In genomic region chr9:44348546-44348945, GRCm38 (mm10) we compare ENCODE assay signal across 26 mouse cellular contexts. TPM values are rescaled to one million over a fixed set of nuclear protein-coding genes. Genes with fewer than 3 reads are reported as not detected.
DNase-seq lines count a peak whose midpoint lies in the region; ATAC-seq and TF ChIP-seq lines count a peak whose summit lies in the region.
"Had no signal": no experiment of that assay in that cellular context is flagged by ENCODE, and none has a peak within 500 bp of the region (broad histone marks: within the 10 kb centered on the region; RNA-seq: fewer than 3 reads in every experiment).

No protein-coding gene starts in this region.

- H3K27me3 ChIP-seq in hindbrain, postnatal 0 days (ENCODE audit: insufficient read depth, low read length): no peaks in the 10 kb centered on the region
- no peaks in the 10 kb centered on the region for H3K27me3 ChIP-seq in hindbrain, embryonic 10.5 days (ENCODE audit: insufficient read depth, poor library complexity, severe bottlenecking)
- H3K27me3 ChIP-seq in liver, embryonic 14.5 days (ENCODE audit: control insufficient read depth, insufficient read depth, low read length): no peaks in the 10 kb centered on the region
- no peaks in the 10 kb centered on the region for H3K27me3 ChIP-seq in ES-Bruce4 (ENCODE audit: control insufficient read depth, insufficient read depth, low read length, poor library complexity, severe bottlenecking)
- H3K27me3 ChIP-seq: embryonic facial prominence, embryonic 15.5 days; liver, embryonic 15.5 days; midbrain, embryonic 15.5 days; neural tube, embryonic 13.5 days; stomach, embryonic 15.5 days had no signal

- WGBS in hindbrain, postnatal 0 days: 97% methylated on average over 4 of the region's 4 CpGs
- WGBS in hindbrain, embryonic 10.5 days: 94% methylated on average over 4 of the region's 4 CpGs
- WGBS in liver, embryonic 14.5 days (ENCODE audit: insufficient replicate concordance): 88% methylated on average over 4 of the region's 4 CpGs

- no peak for ATAC-seq in hindbrain, postnatal 0 days
- ATAC-seq in liver, embryonic 14.5 days (ENCODE audit: insufficient read depth): no peak
- ATAC-seq in megakaryocyte, adult 5-6 weeks (ENCODE audit: poor library complexity, severe bottlenecking): no peak
- ATAC-seq: forebrain, embryonic 14.5 days; hindbrain, embryonic 16.5 days; midbrain, embryonic 15.5 days had no signal

- H3K27ac ChIP-seq in hindbrain, postnatal 0 days: no peak overlapping the region
- H3K27ac ChIP-seq in hindbrain, embryonic 10.5 days: no peak overlapping the region
- H3K27ac ChIP-seq in liver, embryonic 14.5 days: no peak overlapping the region
- 0 out of 2 replicates have a peak overlapping the region, but pooled peaks have one; percentile 3 for H3K27ac ChIP-seq in ES-Bruce4 (ENCODE audit: insufficient read depth, low read length)
- H3K27ac ChIP-seq: embryonic facial prominence, embryonic 15.5 days; heart, embryonic 10.5 days; liver, embryonic 15.5 days; midbrain, embryonic 15.5 days; neural tube, embryonic 13.5 days; stomach, embryonic 15.5 days had no signal

- TF ChIP-seq CTCF in hindbrain, postnatal 0 days (IDR thresholded peaks at IDR 0.05; ENCODE audit: low read depth): peak; percentile 36
- peak; percentile 66 for TF ChIP-seq CTCF in liver, embryonic 14.5 days (IDR thresholded peaks at IDR 0.05; ENCODE audit: low read depth)
- no peak for TF ChIP-seq CTCF in ES-Bruce4 (IDR thresholded peaks at IDR 0.05; ENCODE audit: low read depth, low read length)

- H3K4me1 ChIP-seq in hindbrain, postnatal 0 days (ENCODE audit: insufficient read depth, low read length): no peaks in the 10 kb centered on the region
- H3K4me1 ChIP-seq in hindbrain, embryonic 10.5 days (replicated peaks): peaks cover 6% of the 10 kb centered on the region
- H3K4me1 ChIP-seq in liver, embryonic 14.5 days (replicated peaks; ENCODE audit: control insufficient read depth in 2 of 2, insufficient read depth in 2 of 2, low read length in 1 of 2): peaks cover 5 to 6% of the 10 kb centered on the region in 2 experiments
- peaks cover 7% of the 10 kb centered on the region for H3K4me1 ChIP-seq in ES-Bruce4 (ENCODE audit: control insufficient read depth, insufficient read depth, low read length)
- H3K4me1 ChIP-seq: embryonic facial prominence, embryonic 15.5 days; midbrain, embryonic 15.5 days; stomach, embryonic 15.5 days had no signal

- TF ChIP-seq EP300 in liver, embryonic 14.5 days (IDR thresholded peaks at IDR 0.05; ENCODE audit: low read depth): no peak
- no peak for TF ChIP-seq EP300 in ES-Bruce4 (IDR thresholded peaks at IDR 0.05; ENCODE audit: insufficient read depth, low read depth, low read length)

- no peak overlapping the region for H3K4me3 ChIP-seq in hindbrain, postnatal 0 days (ENCODE audit: low read length)
- H3K4me3 ChIP-seq in hindbrain, embryonic 10.5 days: no peak overlapping the region
- H3K4me3 ChIP-seq in liver, embryonic 14.5 days (ENCODE audit: insufficient read depth in 1 of 2, low read depth in 2 of 2, low read length in 2 of 2): no peak overlapping the region
- H3K4me3 ChIP-seq in ES-Bruce4 (ENCODE audit: low read depth, low read length): no peak overlapping the region
- H3K4me3 ChIP-seq: embryonic facial prominence, embryonic 15.5 days; heart, embryonic 10.5 days; liver, embryonic 15.5 days; midbrain, embryonic 15.5 days; myocyte; neural tube, embryonic 13.5 days; stomach, embryonic 15.5 days had no signal

- H3K36me3 ChIP-seq in hindbrain, postnatal 0 days (ENCODE audit: insufficient read depth, low read length): peaks cover 60% of the 10 kb centered on the region
- peaks cover 82% of the 10 kb centered on the region for H3K36me3 ChIP-seq in hindbrain, embryonic 10.5 days
- peaks cover 40% of the 10 kb centered on the region for H3K36me3 ChIP-seq in liver, embryonic 14.5 days (replicated peaks; ENCODE audit: control insufficient read depth, insufficient read depth, low read depth)
- peaks cover 10% of the 10 kb centered on the region for H3K36me3 ChIP-seq in ES-Bruce4 (ENCODE audit: control insufficient read depth, insufficient read depth, low read length, poor library complexity, severe bottlenecking)

- no peak overlapping the region for H3K9ac ChIP-seq in hindbrain, postnatal 0 days (replicated peaks; ENCODE audit: low read length)
- no peak overlapping the region for H3K9ac ChIP-seq in liver, embryonic 14.5 days (replicated peaks)
- no peak overlapping the region for H3K9ac ChIP-seq in ES-Bruce4 (ENCODE audit: low read depth, poor library complexity, severe bottlenecking)
- H3K9ac ChIP-seq: embryonic facial prominence, embryonic 15.5 days; liver, embryonic 15.5 days; midbrain, embryonic 15.5 days; neural tube, embryonic 13.5 days; stomach, embryonic 15.5 days had no signal

- no peak overlapping the region for H3K4me2 ChIP-seq in hindbrain, postnatal 0 days (ENCODE audit: low read depth, low read length)
- H3K4me2 ChIP-seq in liver, embryonic 14.5 days (ENCODE audit: low read depth): no peak overlapping the region
- H3K4me2 ChIP-seq: embryonic facial prominence, embryonic 15.5 days; liver, embryonic 15.5 days; midbrain, embryonic 15.5 days; neural tube, embryonic 13.5 days; stomach, embryonic 15.5 days had no signal

- H3K9me3 ChIP-seq in hindbrain, postnatal 0 days (ENCODE audit: low read length): no peaks in the 10 kb centered on the region
- H3K9me3 ChIP-seq in hindbrain, embryonic 10.5 days: no peaks in the 10 kb centered on the region
- no peaks in the 10 kb centered on the region for H3K9me3 ChIP-seq in liver, embryonic 14.5 days (ENCODE audit: control insufficient read depth, low read length)
- no peaks in the 10 kb centered on the region for H3K9me3 ChIP-seq in ES-Bruce4 (replicated peaks; ENCODE audit: control insufficient read depth, insufficient read depth, low read length, poor library complexity, severe bottlenecking)
- H3K9me3 ChIP-seq: embryonic facial prominence, embryonic 15.5 days; heart, embryonic 10.5 days; liver, embryonic 15.5 days; midbrain, embryonic 15.5 days; neural tube, embryonic 13.5 days; stomach, embryonic 15.5 days had no signal

- no peak for DNase-seq in hindbrain, postnatal 0 days (ENCODE audit: low spot score)
- no peak for DNase-seq in hindbrain, embryonic 10.5 days (ENCODE audit: low spot score)
- no peak for DNase-seq in liver, embryonic 14.5 days (ENCODE audit: low read depth in 3 of 3, low spot score in 3 of 3)
- DNase-seq in liver (no peak), ZHBTc4 (ENCODE audit: low read depth, low spot score) (peak; percentile 59)
- no peak for DNase-seq in gastrocnemius, postnatal 4 days (ENCODE audit: low spot score in 2 of 2)
- DNase-seq: adrenal gland, postnatal 36 days; cerebellum, adult 9-10 months; gastrocnemius, postnatal 14 days; kidney, adult 11 months; kidney, postnatal 10 days; lung, postnatal 14 days; right cerebral cortex, adult 18-20 months; thymus, adult 18-20 months; thymus, postnatal 4 days had no signal

- no peak for TF ChIP-seq POLR2A in ES-Bruce4 (IDR thresholded peaks at IDR 0.05; ENCODE audit: insufficient read depth, low read length)

RNA-seq across cellular contexts. Expression of gene Hmbs, which starts 4.5 kb away (rescaled TPM):
- 38.7 and 38.8 TPM in 2 replicates for total RNA-seq in hindbrain, postnatal 0 days (2014; rRNA removed)
- polyA plus RNA-seq in hindbrain, postnatal 0 days (2015; fragmentation: Nextera tagmentation; extraction: Ambion mirVana): 64.3 and 67.3 TPM in 2 replicates
- 155 and 184 TPM in 2 replicates for polyA plus RNA-seq in hindbrain, embryonic 10.5 days (2016; fragmentation: Nextera tagmentation; extraction: Ambion mirVana)
- 837 and 876 TPM in 2 replicates for polyA plus RNA-seq in liver, embryonic 14.5 days (2012; rRNA removed)
- 1,376 and 1,452 TPM in 2 replicates for polyA plus RNA-seq in liver, embryonic 14.5 days (2014; fragmentation: Nextera tagmentation; extraction: Ambion mirVana)
- polyA plus RNA-seq in ES-Bruce4 (2011; ENCODE audit: insufficient read depth, insufficient read length, low read depth, missing spikeins): 76.5 and 80.3 TPM in 2 replicates
- total RNA-seq in megakaryocyte, adult 5-6 weeks (2015): 63.1 and 83.4 TPM in 2 replicates
- 31.2 and 41.1 TPM in 2 replicates for total RNA-seq in megakaryocyte, adult 5-6 weeks (2017)
- total RNA-seq in gastrocnemius, postnatal 4 days (2021): 10 to 100 TPM; 33.7 to 34.0 TPM

RNA-seq across cellular contexts. Expression of gene Vps11, which starts 12.9 kb away (rescaled TPM):
- 41.6 and 53.2 TPM in 2 replicates for total RNA-seq in hindbrain, postnatal 0 days (2014; rRNA removed)
- polyA plus RNA-seq in hindbrain, postnatal 0 days (2015; fragmentation: Nextera tagmentation; extraction: Ambion mirVana): 39.3 and 39.9 TPM in 2 replicates
- 30.9 and 34.8 TPM in 2 replicates for polyA plus RNA-seq in hindbrain, embryonic 10.5 days (2016; fragmentation: Nextera tagmentation; extraction: Ambion mirVana)
- 9.4 and 9.7 TPM in 2 replicates for polyA plus RNA-seq in liver, embryonic 14.5 days (2012; rRNA removed)
- polyA plus RNA-seq in liver, embryonic 14.5 days (2014; fragmentation: Nextera tagmentation; extraction: Ambion mirVana): 11.5 and 12.0 TPM in 2 replicates
- polyA plus RNA-seq in ES-Bruce4 (2011; ENCODE audit: insufficient read depth, insufficient read length, low read depth, missing spikeins): 26.7 and 30.5 TPM in 2 replicates
- total RNA-seq in megakaryocyte, adult 5-6 weeks (2015): 19.2 and 19.4 TPM in 2 replicates
- 22.7 and 26.8 TPM in 2 replicates for total RNA-seq in megakaryocyte, adult 5-6 weeks (2017)
- 10 to 100 TPM; 25.4 to 27.9 TPM for total RNA-seq in gastrocnemius, postnatal 4 days (2021)

RNA-seq across cellular contexts. Expression of gene H2afx, which starts 14.1 kb away (rescaled TPM):
- total RNA-seq in hindbrain, postnatal 0 days (2014; rRNA removed): 272 and 314 TPM in 2 replicates
- polyA plus RNA-seq in hindbrain, postnatal 0 days (2015; fragmentation: Nextera tagmentation; extraction: Ambion mirVana): 123 and 136 TPM in 2 replicates
- 548 and 554 TPM in 2 replicates for polyA plus RNA-seq in hindbrain, embryonic 10.5 days (2016; fragmentation: Nextera tagmentation; extraction: Ambion mirVana)
- polyA plus RNA-seq in liver, embryonic 14.5 days (2012; rRNA removed): 177 and 217 TPM in 2 replicates
- polyA plus RNA-seq in liver, embryonic 14.5 days (2014; fragmentation: Nextera tagmentation; extraction: Ambion mirVana): 168 and 190 TPM in 2 replicates
- polyA plus RNA-seq in ES-Bruce4 (2011; ENCODE audit: insufficient read depth, insufficient read length, low read depth, missing spikeins): 173 and 202 TPM in 2 replicates
- 136 and 144 TPM in 2 replicates for total RNA-seq in megakaryocyte, adult 5-6 weeks (2015)
- total RNA-seq in megakaryocyte, adult 5-6 weeks (2017): 239 and 262 TPM in 2 replicates
- 10 to 100 TPM; 80.5 to 93.0 TPM for total RNA-seq in gastrocnemius, postnatal 4 days (2021)

RNA-seq across cellular contexts. Expression of gene Dpagt1, which starts 22.7 kb away (rescaled TPM):
- 16.4 and 24.6 TPM in 2 replicates for total RNA-seq in hindbrain, postnatal 0 days (2014; rRNA removed)
- polyA plus RNA-seq in hindbrain, postnatal 0 days (2015; fragmentation: Nextera tagmentation; extraction: Ambion mirVana): 30.9 and 34.9 TPM in 2 replicates
- 46.2 and 46.7 TPM in 2 replicates for polyA plus RNA-seq in hindbrain, embryonic 10.5 days (2016; fragmentation: Nextera tagmentation; extraction: Ambion mirVana)
- 16.4 and 19.5 TPM in 2 replicates for polyA plus RNA-seq in liver, embryonic 14.5 days (2012; rRNA removed)
- polyA plus RNA-seq in liver, embryonic 14.5 days (2014; fragmentation: Nextera tagmentation; extraction: Ambion mirVana): 18.8 and 20.2 TPM in 2 replicates
- 13.7 and 17.4 TPM in 2 replicates for polyA plus RNA-seq in ES-Bruce4 (2011; ENCODE audit: insufficient read depth, insufficient read length, low read depth, missing spikeins)
- total RNA-seq in megakaryocyte, adult 5-6 weeks (2015): 37.7 and 39.4 TPM in 2 replicates
- 15.2 and 17.4 TPM in 2 replicates for total RNA-seq in megakaryocyte, adult 5-6 weeks (2017)
- 10 to 100 TPM; 18.4 to 18.8 TPM for total RNA-seq in gastrocnemius, postnatal 4 days (2021)

RNA-seq across cellular contexts. Expression of gene C2cd2l, which starts 28.5 kb away (rescaled TPM):
- 50.5 and 55.6 TPM in 2 replicates for total RNA-seq in hindbrain, postnatal 0 days (2014; rRNA removed)
- polyA plus RNA-seq in hindbrain, postnatal 0 days (2015; fragmentation: Nextera tagmentation; extraction: Ambion mirVana): 19.6 and 22.8 TPM in 2 replicates
- 9.8 and 17.5 TPM in 2 replicates for polyA plus RNA-seq in hindbrain, embryonic 10.5 days (2016; fragmentation: Nextera tagmentation; extraction: Ambion mirVana)
- polyA plus RNA-seq in liver, embryonic 14.5 days (2012; rRNA removed): 13.0 and 17.3 TPM in 2 replicates
- polyA plus RNA-seq in liver, embryonic 14.5 days (2014; fragmentation: Nextera tagmentation; extraction: Ambion mirVana): 7.4 and 8.9 TPM in 2 replicates
- polyA plus RNA-seq in ES-Bruce4 (2011; ENCODE audit: insufficient read depth, insufficient read length, low read depth, missing spikeins): 5.1 and 7.0 TPM in 2 replicates
- total RNA-seq in megakaryocyte, adult 5-6 weeks (2015): 12.0 and 16.4 TPM in 2 replicates
- total RNA-seq in megakaryocyte, adult 5-6 weeks (2017): 11.0 and 13.4 TPM in 2 replicates
- 10 to 100 TPM; 10.5 to 12.8 TPM for total RNA-seq in gastrocnemius, postnatal 4 days (2021)
